Mouse (Mus musculus): ENCODE measurements at regions not wholly inside any gene's neighbourhood (a gene's known extent, or its start where the extent isn't known, plus 50 kb on each side); places are given as distances from the start of the nearest gene placed in this dataset.
A peak's percentile ranks its signal among the peaks of the same experiment; 100 is the strongest.

DNA sequence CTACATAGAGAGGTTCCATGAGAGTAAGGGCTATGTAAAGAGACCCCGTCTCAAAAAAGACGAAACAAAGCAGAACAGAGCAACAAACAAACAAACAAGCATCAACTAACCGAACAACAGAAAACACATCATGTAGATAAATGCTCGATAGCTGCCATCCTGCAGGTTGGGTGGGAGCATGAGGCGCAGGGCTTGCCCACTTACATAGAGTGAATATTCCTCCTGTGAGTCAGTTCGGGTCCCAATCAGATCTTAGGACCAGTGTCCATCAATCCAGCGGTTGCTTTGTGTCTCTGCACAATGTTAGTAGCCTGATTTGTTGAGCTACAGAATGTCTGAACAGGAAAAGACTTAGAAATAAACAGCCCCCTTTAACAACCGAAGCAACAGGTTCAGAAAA is 129.4 kb upstream of the Rcn1 start:
- no peak for DNase-seq

DNA sequence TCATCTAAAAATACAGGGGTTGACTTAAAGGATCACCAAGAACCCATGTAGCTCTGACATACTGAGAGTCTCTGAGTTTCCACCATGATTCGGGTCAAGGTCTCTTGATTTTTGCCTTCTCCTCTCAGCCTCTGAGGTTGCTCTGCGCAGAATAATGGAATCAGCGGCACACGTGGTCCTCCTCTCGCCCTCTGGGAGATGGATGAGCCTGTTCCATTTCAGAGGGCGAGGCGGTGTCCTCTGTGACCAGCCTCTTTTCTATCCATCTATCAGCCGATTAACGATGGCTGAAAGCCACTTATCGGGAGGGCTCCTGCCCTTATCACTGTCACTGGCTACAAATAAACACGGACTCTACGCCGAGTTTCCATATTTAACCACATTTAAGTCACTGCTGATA is 124.6 kb upstream of the Pax6 start:
- no peak for DNase-seq

DNA sequence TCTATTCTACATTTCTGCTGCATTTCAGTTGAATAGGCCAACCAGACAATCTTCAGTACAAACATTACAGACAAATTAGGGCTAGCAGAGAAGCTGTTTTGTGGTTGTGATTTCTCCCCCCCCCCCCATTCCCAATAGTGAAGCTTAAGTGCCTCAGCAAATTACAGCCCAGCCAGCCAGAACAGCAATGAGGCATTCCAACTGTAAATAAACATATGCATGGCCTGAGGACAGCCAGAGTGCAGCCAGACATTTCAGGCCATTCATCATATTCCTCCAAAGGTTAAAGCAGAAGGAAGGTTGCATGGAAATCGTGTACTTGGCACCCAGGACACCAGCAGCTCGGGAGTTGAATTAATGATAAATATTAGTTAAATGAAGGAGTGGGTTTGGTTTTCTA is 116.6 kb upstream of the Pax6 start:
- DNase-seq, result no peak

DNA sequence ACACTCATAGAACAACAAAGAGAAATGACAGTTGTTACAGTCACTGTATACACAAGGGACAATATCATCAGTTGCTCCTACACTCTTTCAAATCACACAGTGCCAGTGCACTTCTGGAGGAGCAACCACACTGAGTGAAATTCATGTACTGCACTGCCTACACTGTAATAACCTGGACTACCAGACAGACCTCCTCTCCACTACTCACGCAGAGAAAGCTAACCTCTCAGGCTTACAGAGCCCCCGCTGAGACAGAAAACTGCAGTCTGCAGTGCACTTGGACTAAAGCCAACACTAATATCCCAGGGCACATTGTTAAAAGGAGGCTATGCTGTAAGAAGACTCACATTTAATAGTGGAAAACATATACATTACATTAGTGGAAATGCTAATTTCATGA is 81.9 kb upstream of the Pax6 start:
- no peak for DNase-seq

DNA sequence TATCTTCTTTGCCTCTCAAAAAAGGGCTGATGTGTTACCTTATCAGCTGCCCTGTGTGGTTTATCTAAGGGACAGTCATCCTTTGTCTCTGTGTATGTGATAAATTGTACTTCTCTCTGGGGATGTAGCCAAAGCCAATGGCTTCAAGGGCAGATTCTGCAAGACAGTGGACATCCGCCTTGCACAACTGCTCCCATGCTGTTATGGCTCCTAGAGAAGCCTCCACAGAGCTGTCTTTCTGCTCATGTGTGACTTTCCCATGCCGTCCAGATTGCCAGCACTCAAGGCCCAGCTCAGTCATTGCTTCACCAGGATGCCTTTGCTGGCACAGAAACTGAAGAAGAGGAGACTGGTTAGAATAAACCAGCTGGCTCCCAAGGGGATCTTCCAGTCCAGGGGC is 74.6 kb upstream of the Pax6 start:
- peak; percentile 66 for DNase-seq

DNA sequence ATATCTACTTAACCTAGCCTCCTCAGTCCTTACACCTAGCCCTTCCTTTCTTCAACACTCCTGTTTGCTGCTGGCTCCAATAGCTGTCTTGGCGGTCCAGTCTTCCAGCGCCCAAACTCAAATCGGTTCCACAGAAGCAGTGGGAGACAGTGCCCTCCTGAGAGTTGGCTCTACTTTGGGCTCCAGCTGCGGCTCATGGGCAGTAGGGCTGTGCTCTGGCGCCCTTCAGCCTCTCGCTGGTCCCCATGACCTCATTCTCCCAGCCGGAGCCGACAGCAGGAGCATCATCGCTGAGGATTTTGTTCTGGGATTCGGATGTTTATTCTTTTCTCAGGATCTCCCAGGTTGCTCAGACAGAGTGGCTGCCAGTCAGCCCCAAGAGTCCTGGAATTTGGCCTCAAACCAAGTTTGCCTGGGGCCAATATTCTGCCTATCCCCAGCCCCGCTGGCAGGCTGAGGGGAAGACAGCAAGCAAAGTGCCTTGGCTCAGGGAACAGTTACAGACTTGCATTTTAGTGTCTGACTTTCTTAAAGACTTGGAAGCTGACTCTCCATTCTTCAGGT is 64.1 kb upstream of the Pax6 start:
- DNase-seq, result peak; percentile 38

DNA sequence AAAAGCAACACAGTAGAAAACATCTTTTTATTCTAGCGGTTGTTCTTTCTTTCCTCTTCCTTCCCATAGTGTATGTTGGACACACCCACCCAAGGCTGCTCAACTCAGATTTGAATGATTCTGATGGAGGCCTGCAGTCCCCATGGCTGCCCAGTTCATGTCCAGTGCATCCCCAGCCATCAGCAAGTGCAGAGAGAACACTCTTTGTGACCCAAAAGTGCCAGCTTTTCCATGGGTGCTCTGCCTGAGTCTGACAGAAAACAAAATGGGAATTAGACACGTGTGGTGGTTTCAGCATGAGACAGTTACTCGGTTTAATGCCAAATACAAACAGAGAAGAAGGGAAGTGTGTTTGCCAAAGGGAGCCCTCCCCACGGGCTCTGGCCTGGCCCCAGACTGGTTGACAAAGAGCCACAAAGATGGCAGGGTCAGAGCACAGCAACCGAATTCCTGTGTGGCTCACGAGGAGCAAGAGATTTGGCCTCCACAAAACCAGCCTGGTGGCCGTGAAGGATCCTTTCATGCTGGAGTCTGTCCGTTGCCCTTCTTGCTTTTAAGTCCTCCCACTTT is 60.6 kb upstream of the Pax6 start:
- DNase-seq, result no peak

DNA sequence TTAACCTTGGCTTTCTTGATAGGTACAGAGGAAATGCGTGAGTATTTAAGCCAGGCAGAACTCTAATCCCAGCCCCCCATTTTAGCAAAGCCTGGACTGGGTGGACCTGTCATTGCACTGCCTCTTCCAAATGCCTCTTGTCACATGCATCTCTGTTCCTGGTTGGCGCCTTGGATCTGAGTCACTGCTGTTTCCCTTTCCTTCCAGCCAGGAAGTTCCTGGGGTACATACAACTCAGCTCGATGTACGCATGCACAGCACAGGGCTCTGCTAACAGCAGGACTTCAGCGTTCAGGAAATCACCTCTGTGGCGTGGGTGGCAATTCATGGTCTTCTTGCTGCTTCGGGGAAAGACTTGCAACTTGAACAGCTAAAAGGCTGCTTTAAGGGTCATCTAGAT is 59.9 kb upstream of the Pax6 start:
- DNase-seq, result no peak

DNA sequence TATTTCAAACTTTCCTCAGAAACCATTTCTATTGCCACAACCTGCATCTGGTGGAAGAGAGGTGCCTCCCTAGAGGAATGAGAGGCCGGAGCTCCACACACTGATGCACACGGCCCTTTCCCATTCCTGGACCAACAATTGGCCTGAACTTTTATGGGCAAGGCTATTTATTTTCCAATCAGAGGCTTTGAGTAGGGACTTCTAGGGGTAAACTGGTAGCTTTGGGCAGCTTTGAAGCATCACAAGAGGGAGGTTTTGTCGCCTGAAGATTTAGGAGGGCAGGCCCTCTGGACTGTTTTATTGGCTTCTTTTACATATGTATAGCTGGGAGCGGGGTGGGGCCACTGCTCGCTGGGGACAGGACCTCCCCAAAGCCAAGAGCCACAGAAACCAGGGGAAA is 57.7 kb upstream of the Pax6 start:
- DNase-seq, result no peak

DNA sequence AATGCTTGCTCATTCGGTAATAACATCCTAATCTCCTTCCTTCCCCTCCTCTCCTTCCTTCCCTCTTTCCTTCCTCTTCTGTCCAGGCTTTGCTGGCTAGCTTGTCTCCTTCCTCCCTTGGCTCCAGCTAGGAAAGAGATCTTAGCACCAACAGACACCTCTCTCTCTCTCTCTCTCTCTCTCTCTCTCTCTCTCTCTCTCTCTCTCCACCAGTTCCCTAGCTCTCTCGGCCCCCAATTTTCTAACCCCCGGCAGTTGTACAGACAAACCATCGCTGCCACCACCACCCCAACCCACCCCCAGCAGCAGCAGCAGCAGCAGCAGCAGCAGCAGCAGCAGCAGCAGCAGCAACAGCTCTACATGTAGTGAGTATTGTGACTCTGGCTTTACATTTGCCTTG is 57.0 kb upstream of the Pax6 start:
- no peak for DNase-seq

DNA sequence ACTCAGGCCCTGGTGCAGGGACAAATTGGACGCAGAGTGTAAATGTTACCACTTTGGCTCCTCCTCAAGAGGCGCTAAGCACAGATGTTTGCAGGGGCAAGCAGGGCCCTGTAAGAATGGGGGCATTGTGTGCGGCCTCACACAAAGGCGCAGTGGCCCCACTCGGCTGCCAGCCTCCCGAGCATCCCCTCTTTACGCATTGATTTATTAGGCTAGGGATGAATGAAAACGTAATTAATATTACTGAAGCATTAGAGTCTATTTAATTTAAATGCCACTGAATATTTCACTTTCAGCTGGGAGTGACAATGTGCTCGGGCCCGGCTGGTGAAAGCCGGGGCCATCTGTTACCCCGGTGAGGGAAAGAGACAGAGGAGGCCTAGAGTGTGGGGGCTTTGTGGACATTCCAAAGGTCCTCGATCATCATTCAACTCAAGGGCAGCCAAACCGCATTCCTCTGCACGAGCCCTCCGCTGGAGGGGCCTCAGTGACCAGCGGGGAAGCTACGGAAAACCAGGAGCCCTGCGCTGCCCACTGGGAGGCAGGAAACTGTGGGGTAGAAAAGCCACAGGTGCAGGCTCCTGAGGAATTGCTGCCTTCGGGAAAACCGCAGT is 56.5 kb upstream of the Pax6 start:
- peak; percentile 21 for DNase-seq

DNA sequence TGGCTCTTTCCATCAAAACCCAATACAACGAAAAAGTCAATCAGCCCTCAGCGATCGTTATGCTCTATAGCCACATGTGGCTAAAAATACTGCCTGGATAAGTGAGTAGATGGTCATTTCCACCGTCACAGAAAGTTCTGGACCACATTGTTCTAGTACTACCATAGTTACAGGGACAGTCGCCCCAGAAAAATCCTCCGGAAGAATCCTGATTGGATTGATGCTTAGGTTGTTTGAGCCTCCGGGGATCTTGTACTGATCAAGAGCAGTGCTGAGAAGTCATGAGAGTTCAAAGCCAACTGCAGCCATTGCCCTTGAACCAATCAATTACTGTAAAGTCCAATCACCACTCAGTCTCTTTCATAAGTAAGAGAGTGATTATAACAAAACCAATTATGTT is 56.0 kb upstream of the Pax6 start:
- DNase-seq, result no peak

DNA sequence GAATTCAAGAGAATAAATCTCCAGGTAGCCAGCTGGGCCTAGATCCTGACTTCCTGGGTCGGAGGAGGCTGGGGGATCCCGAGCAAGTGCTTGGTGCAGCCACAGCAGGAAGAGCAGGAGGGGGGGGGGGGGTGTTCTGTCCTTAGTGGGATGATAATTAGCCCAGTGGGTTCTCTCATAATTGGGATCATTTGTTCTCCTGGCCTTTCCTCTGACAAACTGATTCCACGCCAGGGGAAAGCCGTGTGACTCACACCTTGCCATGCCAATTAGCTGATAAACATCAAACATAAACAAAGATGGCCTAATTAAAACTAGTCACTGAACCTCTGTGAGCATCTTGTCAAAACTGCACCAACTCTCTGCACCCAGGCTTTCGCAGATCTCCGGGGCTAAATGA is 55.5 kb upstream of the Pax6 start:
- DNase-seq, result no peak

DNA sequence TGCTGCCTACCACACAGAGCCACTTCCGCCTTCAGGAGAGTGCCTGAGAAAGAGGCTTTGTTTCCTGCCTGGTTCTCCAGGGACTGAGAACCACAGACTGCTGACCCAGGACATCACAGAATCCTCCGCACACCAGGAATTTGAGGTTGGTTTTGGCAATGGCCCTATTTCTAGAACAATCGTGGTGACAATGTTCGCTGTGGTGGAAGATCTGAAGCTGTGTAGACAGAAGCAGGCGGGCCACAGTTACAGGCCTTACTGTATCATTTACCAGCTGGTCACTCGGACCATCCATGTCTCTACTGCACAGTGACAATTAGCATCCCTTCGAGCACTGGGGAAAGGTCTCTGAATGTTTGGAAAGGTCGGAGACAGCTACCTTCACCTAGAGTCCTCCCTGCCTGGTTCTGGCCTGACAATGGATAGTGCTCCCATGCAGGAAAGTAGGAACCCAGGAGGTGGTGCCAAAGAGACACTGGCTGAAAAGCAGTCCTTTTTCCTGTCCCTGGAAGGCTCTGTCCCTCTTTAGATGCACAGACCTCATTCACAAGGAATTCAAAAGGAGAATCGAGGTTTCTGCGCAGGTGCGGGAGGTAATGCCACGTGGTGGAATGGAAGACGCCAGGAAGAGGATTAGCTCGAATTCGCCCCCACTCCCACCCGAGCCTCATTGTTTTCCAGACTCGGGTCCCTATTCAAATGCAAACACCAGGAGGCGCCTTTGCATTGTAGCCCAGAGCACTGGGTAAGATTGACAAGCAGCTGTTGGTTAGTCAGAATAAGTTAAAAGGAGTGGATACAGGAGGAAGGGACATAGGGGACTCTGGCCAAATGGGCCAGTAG is 52.6 kb upstream of the Pax6 start:
- DNase-seq, result peak; percentile 62
